Mouse (Mus musculus) ES-E14 (cell line): ENCODE measurements around the gene Vat1. TPM values are rescaled to one million over a fixed set of nuclear protein-coding genes. Genes with fewer than 3 reads are reported as not detected.
A peak's percentile ranks its signal among the peaks of the same experiment; 100 is the strongest.

Experiments used
- DNase-seq: peaks from one replicate; pipeline ENCODE4 v3.0.0-alpha.2; 2013; ENCODE audit warnings: low read depth, low spot score
- H3K27ac ChIP-seq: 2 replicates; pipeline ENCODE4 v1.5.1; 2012; ENCODE audit warnings: low read depth, mild to moderate bottlenecking, low read length, moderate library complexity, mixed read lengths; ENCODE audit not compliant: poor library complexity, insufficient read depth, severe bottlenecking
- H3K36me3 ChIP-seq: 2 replicates; pipeline ENCODE4 v1.6.1; 2012; ENCODE audit warnings: mild to moderate bottlenecking, low read length, moderate library complexity, mixed read lengths; ENCODE audit not compliant: control insufficient read depth, poor library complexity, insufficient read depth, severe bottlenecking
- H3K4me1 ChIP-seq, 2 experiments: fragments of 150-350 bp in 1 of 2; sonication (generic) in 1 of 2; 2 replicates each; pipeline ENCODE4 v1.6.1; 2012; ENCODE audit warnings: low read length in 2 of 2, mild to moderate bottlenecking in 1 of 2, mixed read lengths in 1 of 2; ENCODE audit not compliant: control insufficient read depth in 2 of 2, insufficient read depth in 2 of 2, poor library complexity in 1 of 2
- H3K4me3 ChIP-seq, 2 experiments: fragments of 150-350 bp in 1 of 2; sonication (generic) in 1 of 2; 2 replicates each; pipeline ENCODE4 v1.5.1; 2012; ENCODE audit warnings: low read length in 2 of 2, low read depth in 1 of 2, mild to moderate bottlenecking in 1 of 2, mixed read lengths in 1 of 2; ENCODE audit not compliant: insufficient read depth in 1 of 2, poor library complexity in 1 of 2, severe bottlenecking in 1 of 2
- H3K9ac ChIP-seq: 2 replicates; pipeline ENCODE4 v1.6.1; 2012; ENCODE audit warnings: low read depth, mild to moderate bottlenecking, low read length, mixed read lengths; ENCODE audit not compliant: poor library complexity, insufficient read depth, severe bottlenecking
- H3K9me3 ChIP-seq: fragments of 150-350 bp; sonication (generic); 2 replicates; pipeline ENCODE4 v1.6.1; 2012; ENCODE audit warnings: low read depth, mild to moderate bottlenecking, low read length; ENCODE audit not compliant: control insufficient read depth, insufficient read depth
- CHD2 ChIP-seq: IDR thresholded peaks from 2 replicates; pipeline ENCODE4 v1.6.1; 2014; ENCODE audit warnings: mild to moderate bottlenecking, low read depth, low read length, inconsistent platforms
- HCFC1 ChIP-seq: IDR thresholded peaks from 2 replicates; pipeline ENCODE4 v1.6.1; 2012; ENCODE audit warnings: low read length, inconsistent platforms, borderline replicate concordance; ENCODE audit not compliant: insufficient read depth
- MAFK ChIP-seq: IDR thresholded peaks from 2 replicates; pipeline ENCODE4 v1.6.1; 2014; ENCODE audit warnings: mild to moderate bottlenecking, low read depth, low read length, inconsistent platforms; ENCODE audit not compliant: insufficient read depth
- ZC3H11A ChIP-seq: IDR thresholded peaks from 2 replicates; pipeline ENCODE4 v1.6.1; 2012; ENCODE audit warnings: low read depth, mild to moderate bottlenecking, inconsistent platforms, low read length, borderline replicate concordance
- ZNF384 ChIP-seq: IDR thresholded peaks from 2 replicates; pipeline ENCODE4 v1.6.1; 2012; ENCODE audit warnings: low read depth, low read length, inconsistent platforms
- in situ Hi-C, 2 experiments: fragments of 600-800 bp; cut with MboI; formaldehyde crosslinking; loops; one replicate each; pipeline ENCODE4 v1.15.1; 2025; ENCODE audit warnings: low sequenced_read_pairs in 2 of 2, inconsistent platforms in 1 of 2; ENCODE audit not compliant: unreplicated experiment in 2 of 2
- total RNA-seq: library from RNA; depleted of rRNA; stranded (reverse); fragments of 300-350 nt; gene quantifications from 2 replicates; pipeline ENCODE4 v1.2.3, GENCODE M21; 2012

The Vat1 gene
- total RNA-seq, 1 experiment: 57.5 TPM

DNA sequence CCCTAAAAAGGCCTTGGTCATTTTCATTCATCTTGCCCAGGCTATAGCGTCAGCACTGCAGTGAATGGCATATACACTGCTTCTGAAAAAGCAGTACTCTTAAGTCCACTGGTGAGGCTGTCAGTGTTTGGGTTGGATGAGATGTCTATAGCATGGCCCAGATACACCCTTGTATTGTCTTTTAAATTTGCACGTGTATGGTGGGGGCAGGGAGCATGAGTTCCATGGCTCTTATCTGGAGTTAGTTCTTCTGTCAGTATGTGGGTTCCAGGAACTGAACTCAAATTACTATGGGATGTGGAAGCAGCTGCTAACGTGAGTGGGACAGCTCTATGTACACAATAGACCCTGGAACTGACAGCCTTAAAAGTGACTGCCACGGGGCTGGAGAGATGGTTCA, 30.2 kb downstream of the Vat1 start:
- Histone ChIP-seq H3K36me3 (peaks cover 15% of the 10 kb centered on the region), H3K9me3 (no peaks in the 10 kb centered on the region), H3K9ac (no peak overlapping the region), H3K27ac (no peak overlapping the region), H3K4me3 (no peak overlapping the region), H3K4me1 (peaks cover 5 to 13% of the 10 kb centered on the region in 2 experiments; a peak in 3 of 4 replicates)
- no peak for TF ChIP-seq CHD2
- no peak for DNase-seq
- in situ Hi-C loops: no loop called here

DNA sequence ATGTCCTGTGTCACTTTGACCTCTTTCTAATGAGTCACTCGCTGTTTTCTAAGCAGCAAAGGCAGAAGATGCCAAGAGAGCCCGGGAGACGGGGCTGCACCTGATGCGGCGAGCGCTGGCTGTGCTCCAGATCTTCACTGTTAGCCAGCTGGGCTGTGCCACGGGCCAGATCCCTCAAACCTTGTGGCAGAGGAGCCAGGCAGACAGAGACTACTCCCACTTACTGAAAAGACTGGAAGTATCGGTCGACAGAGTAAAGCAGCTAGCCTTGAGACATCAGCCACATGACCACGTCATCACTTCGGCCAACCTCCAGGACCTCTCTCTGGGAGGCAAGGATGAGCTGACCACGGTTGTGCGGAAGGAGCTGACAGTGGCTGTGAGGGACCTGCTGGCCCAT, 32.6 kb downstream of the Vat1 start:
- Histone ChIP-seq H3K9ac (no peak overlapping the region), H3K4me1 (peaks cover 7 to 13% of the 10 kb centered on the region in 2 experiments), H3K9me3 (no peaks in the 10 kb centered on the region), H3K27ac (no peak overlapping the region), H3K4me3 (no peak overlapping the region), H3K36me3 (peaks cover 18% of the 10 kb centered on the region)
- DNase-seq: no peak
- in situ Hi-C loops: no loop called here
- no peak for TF ChIP-seq ZC3H11A
- TF ChIP-seq MAFK: no peak
- TF ChIP-seq ZNF384: no peak
- TF ChIP-seq HCFC1: no peak
- no peak for TF ChIP-seq CHD2

GRCm38 (mm10) chr11:101431327-101431726, 34.7 kb downstream of the Vat1 start:
- Histone ChIP-seq H3K36me3 (peaks cover 18% of the 10 kb centered on the region), H3K9me3 (no peaks in the 10 kb centered on the region), H3K9ac (no peak overlapping the region), H3K27ac (no peak overlapping the region), H3K4me3 (no peak overlapping the region), H3K4me1 (peaks cover 7 to 8% of the 10 kb centered on the region in 2 experiments; a peak in 3 of 4 replicates)
- DNase-seq: no peak
- in situ Hi-C loops: no loop called here
- TF ChIP-seq HCFC1: no peak
- no peak for TF ChIP-seq ZNF384
- no peak for TF ChIP-seq CHD2
- TF ChIP-seq MAFK: no peak
- TF ChIP-seq ZC3H11A: no peak

- Histone ChIP-seq H3K36me3 (peaks cover 3% of the 10 kb centered on the region; the same call in 1 of the 2 replicates), H3K27ac (no peak overlapping the region), H3K9ac (no peak overlapping the region), H3K4me3 (peak overlapping the region in 1 of 2 experiments; percentile 89; a peak in 1 of 4 replicates), H3K9me3 (no peaks in the 10 kb centered on the region), H3K4me1 (peaks cover 2 to 4% of the 10 kb centered on the region in 2 experiments; a peak in 1 of 4 replicates)
- TF ChIP-seq ZNF384 (no peak), CHD2 (no peak), HCFC1 (no peak), MAFK (no peak), ZC3H11A (no peak)
- no peak for DNase-seq
- in situ Hi-C loops: no loop called here
Measured at GRCm38 (mm10) chr11:101426165-101426564, 39.9 kb downstream of the Vat1 start.
